17 mouse cellular contexts compared by ENCODE assay signal in genomic region chr2:126069740-126070139, GRCm38 (mm10). TPM values are rescaled to one million over a fixed set of nuclear protein-coding genes. Genes with fewer than 3 reads are reported as not detected.
"Had no signal": no experiment of that assay in that cellular context is flagged by ENCODE, and none has a peak within 500 bp of the region (broad histone marks: within the 10 kb centered on the region; RNA-seq: fewer than 3 reads in every experiment).

No protein-coding gene starts in this region.

- H3K4me2 ChIP-seq: neural tube, embryonic 13.5 days; neural tube, embryonic 15.5 days; stomach, embryonic 15.5 days had no signal

- H3K27ac ChIP-seq: neural tube, embryonic 13.5 days; neural tube, embryonic 15.5 days; stomach, embryonic 15.5 days; stomach, postnatal 0 days had no signal

- H3K27me3 ChIP-seq: neural tube, embryonic 13.5 days; neural tube, embryonic 15.5 days; stomach, embryonic 15.5 days had no signal

- H3K4me3 ChIP-seq: neural tube, embryonic 13.5 days; neural tube, embryonic 15.5 days; stomach, embryonic 15.5 days had no signal

- H3K36me3 ChIP-seq: neural tube, embryonic 13.5 days; neural tube, embryonic 15.5 days; stomach, embryonic 15.5 days had no signal

- H3K9ac ChIP-seq: neural tube, embryonic 13.5 days; neural tube, embryonic 15.5 days; stomach, embryonic 15.5 days had no signal

- H3K9me3 ChIP-seq: neural tube, embryonic 13.5 days; neural tube, embryonic 15.5 days; stomach, embryonic 15.5 days had no signal

- DNase-seq: retina, postnatal 1 day; right cerebral cortex, adult 18-20 months; right cerebral cortex, postnatal 14 days; right cerebral cortex, postnatal 25 days; right cerebral cortex, postnatal 4 days; spleen, adult 18-20 months; thymus, adult 18-20 months; thymus, adult 2 months; thymus, postnatal 14 days; thymus, postnatal 25 days; thymus, postnatal 36 days; thymus, postnatal 4 days had no signal

- H3K4me1 ChIP-seq: neural tube, embryonic 13.5 days; neural tube, embryonic 15.5 days; stomach, embryonic 15.5 days had no signal

RNA-seq across cellular contexts. Expression of gene Fgf7, which starts 35.3 kb away (rescaled TPM):
- total RNA-seq: neutrophil, adult 5-6 weeks had no signal
